Mouse (Mus musculus): ENCODE data around the gene Lhpp.

DNA sequence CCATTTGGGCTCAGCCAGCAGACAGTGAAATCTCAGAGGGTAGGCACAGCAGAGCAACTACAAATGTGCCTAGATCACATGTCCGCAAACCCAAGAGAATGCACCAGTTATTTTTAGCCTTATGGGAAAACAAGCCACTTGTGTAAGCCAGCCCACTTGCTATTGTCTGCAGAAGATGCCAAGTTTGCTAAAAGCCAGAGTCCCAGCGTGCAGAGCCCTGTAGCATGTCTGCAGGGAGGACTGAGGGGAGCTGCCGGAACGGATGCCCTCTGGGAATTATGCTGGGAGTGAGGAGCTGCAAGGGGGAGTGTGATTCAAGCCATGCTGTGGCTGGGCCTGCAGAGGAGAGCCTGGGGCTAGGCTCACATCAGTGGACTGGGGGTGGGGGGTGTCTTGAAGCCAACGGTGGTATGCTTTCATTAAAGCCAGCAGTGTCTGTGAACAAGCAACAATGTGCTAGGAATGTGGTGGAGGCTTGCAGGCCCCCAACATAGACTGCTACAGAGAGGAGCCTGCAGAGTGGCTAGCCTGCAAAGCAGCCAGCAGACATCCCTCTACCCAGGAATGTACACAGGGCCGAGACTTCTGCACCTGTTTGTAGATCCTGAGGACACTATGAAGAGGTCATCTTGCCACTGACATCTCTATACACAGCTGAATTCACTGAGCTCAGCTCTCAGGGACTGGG is 103.9 kb downstream of the Lhpp start:
- TF ChIP-seq POLR2A (IDR thresholded peaks at IDR 0.05; ENCODE audit: low read depth, low read length): no peak
- TF ChIP-seq CTCF (conservative IDR thresholded peaks at IDR 0.05; ENCODE audit: insufficient read depth, insufficient read length, low read depth, low read length): no peak
